Mouse (Mus musculus): ENCODE measurements at regions not wholly inside any gene's neighbourhood (a gene's known extent, or its start where the extent isn't known, plus 50 kb on each side); places are given as distances from the start of the nearest gene placed in this dataset.
A peak's percentile ranks its signal among the peaks of the same experiment; 100 is the strongest.

GRCm38 (mm10) chr10:111558675-111559340 lies 52.7 kb downstream of the Phlda1 start:
- DNase-seq (ENCODE audit: low read depth, low spot score) = no peak

GRCm38 (mm10) chr10:111559341-111560246 lies 53.5 kb downstream of the Phlda1 start:
- no peak for DNase-seq (ENCODE audit: low read depth, low spot score)

- DNase-seq (ENCODE audit: low read depth, low spot score) = no peak
These were observed 56.5 kb downstream of the Phlda1 start for GRCm38 (mm10) chr10:111562628-111563027.

GRCm38 (mm10) chr10:111566873-111567381 lies 60.8 kb downstream of the Phlda1 start:
- DNase-seq (ENCODE audit: low read depth, low spot score) = peak; percentile 11

- no peak for DNase-seq (ENCODE audit: low read depth, low spot score)
These were observed 64.6 kb downstream of the Phlda1 start for GRCm38 (mm10) chr10:111570501-111571258.

DNA sequence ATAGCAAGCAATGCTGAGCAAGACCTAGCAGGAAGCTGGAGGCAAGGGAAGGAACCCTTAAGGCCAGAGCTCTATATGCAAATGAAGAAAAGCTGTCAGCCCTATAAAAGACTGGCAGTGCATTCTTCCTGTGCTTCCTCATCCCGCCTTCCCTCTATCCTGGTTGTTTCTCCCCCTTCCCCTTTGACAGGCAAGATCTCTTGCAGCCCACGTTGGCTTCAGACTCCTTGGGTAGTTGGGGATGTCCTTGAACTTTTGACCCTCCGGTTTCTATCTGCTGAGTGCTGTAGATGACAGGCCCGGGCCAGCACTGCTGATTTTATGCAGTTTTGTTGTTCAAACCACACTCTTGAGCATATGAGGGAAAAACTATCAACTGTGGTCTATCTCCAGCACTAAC lies 68.1 kb downstream of the Phlda1 start:
- no peak for DNase-seq (ENCODE audit: low read depth, low spot score)

DNA sequence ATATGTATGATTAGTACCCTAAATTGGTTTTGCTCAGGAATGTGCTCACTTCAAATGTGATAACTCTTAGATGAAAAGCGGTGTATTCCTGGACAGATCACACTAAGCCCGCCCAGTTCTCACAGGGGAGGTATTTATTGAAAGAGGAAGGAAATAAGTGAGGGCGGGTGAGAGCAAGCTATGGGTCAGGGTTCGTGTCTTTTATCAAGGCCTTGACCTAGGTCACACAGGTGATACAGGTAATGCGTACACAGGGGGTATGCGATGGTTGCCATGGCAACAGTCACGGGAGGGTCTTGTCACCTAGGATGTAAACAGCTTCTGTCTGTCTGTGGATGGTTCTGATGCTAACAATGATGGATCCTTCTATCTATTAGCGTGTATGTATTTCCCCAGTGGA lies 68.7 kb downstream of the Phlda1 start:
- no peak for DNase-seq (ENCODE audit: low read depth, low spot score)

- no peak for DNase-seq (ENCODE audit: low read depth, low spot score)
These were observed 69.2 kb downstream of the Phlda1 start for GRCm38 (mm10) chr10:111575256-111575655.

DNA sequence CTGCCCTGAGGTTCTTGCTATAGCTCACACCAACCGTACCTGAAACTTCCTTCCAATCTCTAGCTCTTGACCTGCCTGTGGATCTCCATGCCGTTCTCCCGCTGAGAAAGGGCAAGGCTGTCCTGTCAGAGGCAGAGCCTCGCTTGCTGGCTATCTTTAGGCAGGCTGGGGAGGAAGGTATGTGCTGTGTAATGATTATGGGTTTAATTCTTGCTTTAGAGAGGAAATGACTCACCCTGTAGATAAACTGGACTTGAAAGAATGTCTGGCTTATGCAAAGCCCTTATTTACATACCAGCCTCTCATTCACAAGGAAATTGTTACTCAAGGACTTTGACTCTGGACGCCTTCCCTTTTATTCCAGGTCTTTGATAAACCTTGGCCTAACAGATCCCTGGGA lies 69.8 kb downstream of the Phlda1 start:
- DNase-seq (ENCODE audit: low read depth, low spot score) = no peak

- DNase-seq (ENCODE audit: low read depth, low spot score) = no peak
These were observed 70.4 kb downstream of the Phlda1 start for GRCm38 (mm10) chr10:111576395-111577069.

DNA sequence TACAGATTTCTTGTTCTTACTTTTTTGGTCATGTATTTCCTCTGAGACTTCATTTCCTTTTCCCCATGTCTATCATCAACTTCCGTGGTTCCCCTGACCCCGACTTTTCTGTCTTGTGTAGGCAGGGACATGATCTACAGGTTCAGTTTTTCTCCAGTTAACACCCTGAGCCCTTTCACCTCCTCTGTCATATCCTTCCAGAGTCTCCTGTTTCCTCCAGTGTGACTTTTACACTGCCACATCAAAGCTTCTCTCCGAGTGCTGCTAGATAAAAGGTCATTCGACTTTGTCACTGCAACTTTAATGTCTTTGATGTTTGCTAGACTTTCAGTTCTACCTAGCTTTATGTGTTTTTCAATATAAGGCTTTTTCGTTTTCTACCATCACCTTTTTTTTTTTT lies 72.5 kb downstream of the Phlda1 start:
- no peak for DNase-seq (ENCODE audit: low read depth, low spot score)

DNA sequence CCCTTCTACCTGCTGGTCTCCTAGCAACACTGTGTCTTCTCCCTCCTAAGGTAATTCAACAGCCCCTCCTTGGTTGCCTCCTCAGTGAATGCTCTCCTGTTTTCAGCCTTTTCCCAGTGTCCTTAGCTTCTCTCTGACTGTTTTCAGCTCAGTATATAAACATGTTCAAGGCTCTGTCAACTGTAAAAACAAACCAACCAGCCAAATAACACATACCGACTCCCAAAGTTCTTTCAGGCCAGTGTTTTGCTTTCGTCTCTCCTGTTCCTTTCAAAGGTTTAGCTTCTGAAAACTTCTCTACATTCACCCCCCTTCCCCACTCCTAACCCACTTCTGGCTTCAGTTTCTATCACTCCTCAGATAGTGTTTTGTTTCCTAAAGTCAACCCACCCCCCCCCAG lies 73.4 kb downstream of the Phlda1 start:
- no peak for DNase-seq (ENCODE audit: low read depth, low spot score)

GRCm38 (mm10) chr10:111580401-111581100 lies 74.5 kb downstream of the Phlda1 start:
- DNase-seq (ENCODE audit: low read depth, low spot score) = no peak

- no peak for DNase-seq (ENCODE audit: low read depth, low spot score)
These were observed 75.8 kb downstream of the Phlda1 start for GRCm38 (mm10) chr10:111581847-111582246.

DNA sequence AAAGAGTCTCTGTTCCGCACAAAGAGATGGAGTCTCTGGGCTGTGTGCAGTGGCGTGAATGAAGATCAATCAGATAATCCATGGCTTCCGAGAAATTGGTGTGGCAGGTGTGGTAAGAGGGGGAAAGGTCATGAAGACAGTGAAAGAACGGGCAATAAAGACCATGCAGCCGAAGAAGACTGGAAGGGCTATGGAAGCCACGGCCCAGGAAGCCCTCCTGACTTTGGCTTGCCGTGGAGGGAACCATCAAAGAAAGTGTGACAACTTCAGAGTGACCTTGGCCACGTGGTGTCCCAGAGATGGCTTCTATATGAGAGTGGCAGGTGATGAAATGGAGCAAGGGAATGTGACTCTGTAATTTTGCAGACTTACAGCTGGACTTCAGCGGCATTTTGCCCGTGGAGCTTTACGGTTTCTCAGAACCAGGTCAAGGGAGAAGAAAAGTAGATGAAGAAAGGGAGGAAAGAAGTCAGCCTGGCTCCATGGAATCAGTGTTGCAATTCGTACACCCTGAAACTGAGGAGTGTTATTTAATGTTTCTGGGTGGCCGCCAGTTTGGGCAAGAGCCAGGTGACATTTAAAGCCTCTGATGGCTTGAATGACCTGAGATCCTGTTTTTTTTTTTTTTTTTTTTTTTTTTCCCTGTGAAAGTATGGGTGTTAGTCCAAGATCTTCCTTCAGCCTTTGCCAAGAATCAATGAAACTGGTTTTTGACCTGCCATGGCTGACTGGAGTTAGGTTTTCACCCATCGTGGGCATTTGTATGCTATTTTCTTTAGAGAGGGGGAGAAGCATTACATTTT lies 76.4 kb downstream of the Phlda1 start:
- no peak for DNase-seq (ENCODE audit: low read depth, low spot score)

GRCm38 (mm10) chr10:111583124-111583743 lies 77.1 kb downstream of the Phlda1 start:
- no peak for DNase-seq (ENCODE audit: low read depth, low spot score)

DNA sequence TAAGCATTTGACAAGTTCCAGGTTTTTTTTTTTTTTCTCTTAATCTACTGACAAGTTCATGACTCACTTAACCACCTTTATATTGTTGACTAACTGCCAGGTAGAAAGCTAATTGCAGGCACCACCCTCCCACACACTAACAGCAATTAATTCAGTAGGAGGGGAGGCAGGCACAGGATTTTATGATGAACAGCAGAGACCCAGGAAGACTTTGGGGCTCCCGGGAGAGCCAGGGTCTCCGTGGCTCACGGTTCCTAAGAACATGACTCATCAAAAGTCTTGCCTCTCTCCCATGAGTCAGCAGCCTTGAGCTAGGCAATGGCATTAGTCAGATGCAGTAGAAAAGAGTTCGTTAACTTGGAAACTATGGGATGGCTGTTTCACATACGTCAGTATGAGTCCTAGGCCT lies 77.7 kb downstream of the Phlda1 start:
- DNase-seq (ENCODE audit: low read depth, low spot score) = no peak

- no peak for DNase-seq (ENCODE audit: low read depth, low spot score)
These were observed 82.0 kb downstream of the Phlda1 start for GRCm38 (mm10) chr10:111587891-111588611.

DNA sequence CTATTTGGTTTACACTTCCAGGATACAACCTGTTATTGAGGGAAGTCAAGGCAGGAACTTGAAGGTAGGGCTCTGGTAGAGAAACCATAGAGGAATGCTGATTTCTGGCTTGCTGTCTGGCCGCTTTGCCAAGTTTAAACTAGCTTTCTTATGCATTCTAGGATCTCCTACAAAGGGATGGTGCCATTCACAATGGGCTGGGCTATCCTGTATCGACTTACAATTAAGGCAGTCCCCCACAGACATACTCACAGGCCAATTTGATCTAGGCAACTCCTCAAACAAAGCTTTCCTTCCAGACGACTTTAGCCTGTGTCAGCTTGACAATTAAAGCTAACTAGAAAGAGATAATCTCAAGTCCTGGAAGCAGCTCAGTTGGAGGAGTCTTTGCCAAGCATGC lies 83.1 kb downstream of the Phlda1 start:
- DNase-seq (ENCODE audit: low read depth, low spot score) = no peak

Data from retina, adult 2 months (tissue).